Mouse (Mus musculus) forebrain, embryonic 13.5 days (tissue): Measurements from ENCODE around the gene Gm10392. TPM values are rescaled to one million over a fixed set of nuclear protein-coding genes. Genes with fewer than 3 reads are reported as not detected.

ENCODE experiments used
- ATAC-seq: fragments of 200-750 bp; cut with Nextera tagmentation; 2 replicates; pipeline ENCODE4 v1.8.0; 2017
- H3K27ac ChIP-seq: fragments of 300-500 bp; sonication (generic); 2 replicates; pipeline ENCODE4 v1.5.1; 2015; ENCODE audit warnings: inconsistent platforms, mild to moderate bottlenecking, moderate library complexity
- H3K27me3 ChIP-seq: fragments of 300-500 bp; sonication (generic); 2 replicates; pipeline ENCODE4 v1.6.1; 2015; ENCODE audit warnings: mild to moderate bottlenecking, inconsistent platforms
- H3K36me3 ChIP-seq: fragments of 300-500 bp; sonication (generic); 2 replicates; pipeline ENCODE4 v1.6.1; 2015; ENCODE audit warnings: mild to moderate bottlenecking, inconsistent platforms; ENCODE audit not compliant: poor library complexity, severe bottlenecking
- H3K4me1 ChIP-seq: fragments of 300-500 bp; sonication (generic); 2 replicates; pipeline ENCODE4 v1.6.1; 2015; ENCODE audit warnings: inconsistent platforms
- H3K4me2 ChIP-seq: fragments of 300-500 bp; sonication (generic); 2 replicates; pipeline ENCODE4 v1.6.1; 2015; ENCODE audit warnings: inconsistent platforms, mild to moderate bottlenecking, moderate library complexity
- H3K4me3 ChIP-seq: fragments of 300-500 bp; sonication (generic); 2 replicates; pipeline ENCODE4 v1.5.1; 2015; ENCODE audit warnings: mild to moderate bottlenecking, inconsistent platforms
- H3K9ac ChIP-seq: fragments of 300-500 bp; sonication (generic); 2 replicates; pipeline ENCODE4 v1.6.1; 2015; ENCODE audit warnings: mild to moderate bottlenecking, inconsistent platforms
- H3K9me3 ChIP-seq: fragments of 300-500 bp; sonication (generic); replicated peaks from 2 replicates; pipeline ENCODE4 v1.6.1; 2016; ENCODE audit warnings: inconsistent platforms
- WGBS: fragments of 180-500 bp; shearing (Covaris S2); methylation state at CpG from one replicate; pipeline ENCODE4 v1.1.7; 2015; 5-methylcytosine and 5-hydroxymethylcytosine counted together
- polyA plus RNA-seq: library from polyadenylated mRNA; unstranded; fragments of >200 nt; fragmentation: Nextera tagmentation; extraction: Ambion mirVana; gene quantifications from 2 replicates; pipeline ENCODE4 v1.2.1, GENCODE M21; 2015

The Gm10392 gene
- polyA plus RNA-seq, 1 experiment from 2014 or later, result 0.12 TPM

DNA sequence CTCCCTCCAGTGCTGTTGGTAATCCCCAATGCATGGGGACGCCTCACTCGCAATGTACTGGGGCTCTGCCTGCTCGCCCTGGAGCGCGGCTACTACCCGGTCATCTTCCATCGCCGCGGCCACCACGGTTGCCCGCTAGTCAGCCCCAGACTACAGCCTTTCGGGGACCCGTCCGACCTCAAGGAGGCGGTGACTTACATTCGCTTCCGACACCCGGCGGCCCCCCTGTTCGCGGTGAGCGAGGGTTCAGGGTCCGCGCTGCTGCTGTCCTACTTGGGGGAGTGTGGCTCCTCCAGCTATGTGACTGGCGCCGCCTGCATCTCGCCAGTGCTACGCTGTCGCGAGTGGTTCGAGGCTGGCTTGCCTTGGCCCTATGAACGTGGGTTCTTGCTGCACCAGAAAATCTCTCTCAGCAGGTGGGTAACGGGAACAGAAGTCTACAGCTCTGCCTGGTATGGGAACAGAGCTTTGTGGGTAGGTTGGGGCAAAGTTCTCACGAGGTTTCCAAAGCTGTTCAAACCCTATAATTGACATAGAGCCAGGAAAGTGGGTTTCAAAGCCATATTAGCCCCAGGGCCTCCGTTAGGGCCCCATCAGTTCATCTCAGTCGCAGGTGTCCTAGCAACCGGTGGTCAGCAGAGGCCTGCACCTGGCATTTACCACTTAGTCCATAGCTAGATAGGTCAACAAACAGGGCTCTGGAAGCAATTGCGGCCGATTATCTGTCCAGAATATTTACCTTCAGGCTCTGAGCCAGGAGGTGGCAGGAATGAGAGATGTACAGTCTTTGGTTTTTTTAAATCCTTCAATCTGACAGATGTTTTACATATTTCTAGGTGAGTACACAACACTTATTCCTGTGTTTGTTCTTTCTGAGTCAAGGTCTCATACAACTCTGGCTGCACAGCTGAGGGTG lies 3.1 kb downstream of the Gm10392 start, which contains the start of gene Trp53i13:
Gene Trp53i13 (minus strand): TSS at position 344 of the 916 bp plus-strand sequence.
- H3K36me3 ChIP-seq, result no peaks in the 10 kb centered on the region
- ATAC-seq, result peak; percentile 22; the same call in 1 of the 2 replicates

DNA sequence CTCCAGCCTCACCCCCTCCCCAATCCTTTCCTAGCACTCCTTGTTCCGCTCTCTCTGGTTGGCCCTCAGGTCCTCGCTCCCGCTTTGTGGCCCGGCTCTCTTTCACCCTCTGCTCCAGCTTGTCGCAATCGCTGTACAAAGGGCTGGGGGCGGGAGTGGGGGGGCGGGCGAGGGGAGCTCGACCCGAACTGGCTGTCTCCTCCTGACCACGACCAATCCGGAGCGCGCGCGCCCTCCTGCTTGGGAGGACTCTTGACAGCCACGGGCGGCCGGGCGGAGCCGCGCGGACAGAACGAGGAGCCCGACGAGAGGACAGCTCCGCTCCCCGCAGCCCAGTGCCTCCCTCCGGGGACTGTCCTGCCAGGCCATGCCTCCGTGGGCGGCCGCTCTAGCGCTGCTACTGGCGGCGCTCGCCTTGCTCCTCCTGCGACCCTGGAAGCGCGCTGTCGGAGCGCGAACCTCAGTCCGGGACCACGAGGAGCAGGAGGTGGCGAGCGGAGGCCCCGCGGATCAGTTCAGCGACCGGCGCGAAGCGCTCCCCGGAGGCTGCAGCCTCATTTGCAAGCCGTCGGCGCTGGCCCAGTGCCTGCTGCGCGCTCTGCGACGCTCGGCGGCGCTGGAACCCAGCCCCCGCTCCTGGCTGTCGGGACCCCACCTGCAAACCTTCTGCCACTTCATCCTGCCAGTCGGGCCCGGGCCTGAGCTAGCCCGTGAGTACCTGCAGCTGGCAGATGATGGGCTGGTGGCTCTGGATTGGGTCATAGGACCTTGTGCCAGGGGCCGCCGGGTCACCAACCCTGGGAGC lies 4.0 kb downstream of the Gm10392 start, which contains the start of gene Abhd15:
Gene Abhd15 (plus strand): TSS at position 290 of the 805 bp plus-strand sequence.
- Histone ChIP-seq H3K4me2 (peak within 1 kb of the TSS; percentile 95), H3K27me3 (peaks cover 29% of the 10 kb centered on the region), H3K9ac (peak within 1 kb of the TSS; percentile 66), H3K27ac (no peak within 1 kb of the TSS; the same call in 1 of the 2 replicates), H3K4me3 (peak within 1 kb of the TSS; percentile 56), H3K9me3 (no peaks in the 10 kb centered on the region), H3K36me3 (no peaks in the 10 kb centered on the region), H3K4me1 (peaks cover 48% of the 10 kb centered on the region)
- WGBS, result 0% methylated on average over 68 of the region's 72 CpGs
- peak; percentile 56 for ATAC-seq

More for the DNA sequence above, 3.1 kb downstream of the Gm10392 start, which contains the start of gene Trp53i13:
- Histone ChIP-seq H3K9me3 (no peaks in the 10 kb centered on the region), H3K4me3 (peak within 1 kb of the TSS; percentile 50), H3K9ac (peak within 1 kb of the TSS; percentile 66), H3K4me1 (peaks cover 57% of the 10 kb centered on the region), H3K4me2 (peak within 1 kb of the TSS; percentile 95), H3K27me3 (peaks cover 29% of the 10 kb centered on the region), H3K27ac (no peak within 1 kb of the TSS)
- WGBS, result 7% methylated on average over 39 of the region's 39 CpGs

DNA sequence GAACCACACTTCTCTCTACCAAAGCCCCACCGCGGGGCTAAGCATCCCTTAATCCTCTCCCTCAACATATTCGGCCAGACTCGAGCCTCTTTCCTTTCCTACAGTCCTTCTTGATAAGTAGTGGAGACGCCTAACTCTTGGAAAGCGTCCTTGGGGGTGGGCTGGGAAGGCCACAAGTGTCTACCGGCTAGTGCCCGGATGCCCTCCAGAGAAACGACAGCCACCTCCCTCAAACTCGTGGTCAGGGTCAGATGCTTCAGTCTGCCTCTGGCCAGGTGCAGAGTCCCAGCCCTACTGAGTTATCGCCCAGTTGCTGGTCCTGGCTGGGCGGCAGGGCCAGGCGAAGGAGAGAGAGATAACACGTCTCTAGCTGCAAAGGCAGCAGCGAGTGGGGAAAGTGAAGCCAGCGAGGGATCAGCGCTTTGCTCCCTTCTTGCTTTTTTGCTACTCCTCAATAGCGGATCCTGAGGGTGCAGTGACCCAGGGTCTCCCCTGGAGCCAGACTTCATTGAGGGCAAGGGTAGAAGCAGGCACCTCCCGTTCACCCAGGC lies 4.6 kb downstream of the Gm10392 start:
- Histone ChIP-seq H3K9me3 (no peaks in the 10 kb centered on the region), H3K27ac (no peak overlapping the region; the same call in 1 of the 2 replicates), H3K36me3 (no peaks in the 10 kb centered on the region), H3K27me3 (peaks cover 29% of the 10 kb centered on the region), H3K4me1 (peaks cover 41% of the 10 kb centered on the region), H3K4me3 (peak overlapping the region; percentile 50), H3K9ac (peak overlapping the region; percentile 66), H3K4me2 (peak overlapping the region; percentile 95)
- ATAC-seq, result no peak
- WGBS, result 4% methylated on average over 19 of the region's 19 CpGs

DNA sequence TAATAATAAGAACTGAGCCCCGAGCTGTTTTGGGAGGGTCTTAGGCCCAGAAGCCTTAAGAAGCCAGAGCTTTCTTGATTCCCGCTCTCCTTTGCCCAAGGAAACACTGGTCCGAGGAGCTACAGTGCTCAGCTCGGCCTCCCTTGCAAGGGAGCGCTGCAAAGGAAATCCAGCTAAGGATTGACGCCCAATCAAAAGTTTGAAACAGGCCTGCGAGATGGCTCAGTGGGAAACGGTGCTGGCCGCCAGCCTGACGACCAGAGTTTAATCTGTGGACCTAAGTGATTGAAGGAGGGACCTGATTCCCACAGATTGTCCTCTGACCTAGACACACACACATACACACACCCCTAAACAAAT lies 5.2 kb downstream of the Gm10392 start:
- Histone ChIP-seq H3K9me3 (no peaks in the 10 kb centered on the region), H3K27ac (no peak overlapping the region), H3K4me2 (peak overlapping the region; percentile 95), H3K4me3 (peak overlapping the region; percentile 56), H3K27me3 (peaks cover 29% of the 10 kb centered on the region), H3K4me1 (peaks cover 41% of the 10 kb centered on the region), H3K9ac (peak overlapping the region; percentile 43; the same call in 1 of the 2 replicates), H3K36me3 (peaks cover 1% of the 10 kb centered on the region; the same call in 1 of the 2 replicates)
- ATAC-seq, result no peak
- 10% methylated on average over 10 of the region's 10 CpGs for WGBS

DNA sequence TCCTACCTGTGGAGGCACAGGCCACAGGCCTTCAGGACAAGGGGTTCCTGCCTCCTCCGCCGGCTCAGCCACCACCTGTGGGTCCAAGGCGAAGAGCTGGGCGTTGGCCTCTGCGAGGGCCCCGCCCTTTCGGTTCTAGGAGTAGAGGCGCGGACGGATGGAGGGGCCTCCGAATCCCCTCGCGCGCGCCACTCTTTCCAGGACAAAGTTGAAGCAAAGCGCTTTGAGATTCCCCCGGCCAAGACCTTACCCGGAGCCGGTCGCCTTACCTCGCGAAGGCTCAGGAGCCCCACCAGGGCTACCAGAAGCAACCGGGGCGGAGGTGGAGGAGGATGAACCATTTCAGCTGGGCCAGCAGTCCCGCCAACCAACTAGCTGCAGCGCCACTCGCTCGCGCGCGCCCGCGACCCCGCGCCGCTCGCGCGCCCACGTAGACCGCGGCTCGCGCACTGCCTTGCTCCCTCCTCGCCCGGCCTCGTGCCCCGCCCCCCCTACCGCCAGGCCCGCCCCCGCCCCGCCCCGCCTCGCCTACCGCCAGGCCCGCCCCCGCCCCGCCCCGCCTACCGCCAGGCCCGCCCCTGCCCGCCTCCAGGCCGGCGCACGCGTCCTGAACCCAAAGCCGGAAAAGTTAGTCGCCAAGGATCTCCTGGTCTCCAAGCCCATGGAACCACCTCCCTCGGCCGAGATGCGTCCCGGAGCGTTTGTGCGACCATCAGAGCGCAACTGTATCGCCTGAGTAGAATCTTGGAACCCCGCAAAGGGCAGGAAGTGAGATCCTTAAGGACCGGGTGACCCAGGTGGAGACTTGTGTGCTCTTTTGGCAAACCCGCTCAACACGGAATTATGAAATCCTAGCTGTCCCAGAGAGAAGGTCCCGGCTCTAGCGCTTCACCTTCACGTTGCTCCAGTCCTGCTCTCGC lies 5.8 kb downstream of the Gm10392 start:
- Histone ChIP-seq H3K4me2 (peak overlapping the region; percentile 95), H3K4me1 (peaks cover 46% of the 10 kb centered on the region), H3K9ac (peak overlapping the region; percentile 68), H3K4me3 (peak overlapping the region; percentile 56), H3K36me3 (peaks cover 6% of the 10 kb centered on the region; the same call in 1 of the 2 replicates), H3K9me3 (no peaks in the 10 kb centered on the region), H3K27me3 (peaks cover 29% of the 10 kb centered on the region), H3K27ac (no peak overlapping the region)
- peak; percentile 68 for ATAC-seq
- WGBS, result under 1% methylated on average over 47 of the region's 84 CpGs

DNA sequence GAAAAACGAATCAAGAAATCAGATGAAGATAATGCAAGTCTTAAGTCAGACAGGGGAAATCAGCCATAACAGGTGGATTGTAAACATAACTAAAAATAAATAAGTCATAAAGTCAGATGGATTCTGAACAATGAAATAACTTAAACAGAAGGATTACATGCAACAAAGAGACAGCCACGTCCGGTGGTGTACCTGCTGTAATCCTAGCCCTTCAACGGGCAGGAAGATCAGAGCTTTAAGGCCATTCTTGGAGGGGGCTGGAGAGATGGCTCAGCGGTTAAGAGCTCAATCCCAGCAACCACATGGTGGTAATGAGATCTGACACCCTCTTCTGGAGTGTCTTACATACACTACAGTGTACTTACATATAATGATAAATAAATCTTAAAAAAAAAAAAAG lies 7.7 kb downstream of the Gm10392 start:
- Histone ChIP-seq H3K4me3 (no peak overlapping the region), H3K4me2 (no peak overlapping the region), H3K9me3 (no peaks in the 10 kb centered on the region), H3K4me1 (peaks cover 47% of the 10 kb centered on the region), H3K9ac (no peak overlapping the region), H3K36me3 (peaks cover 21% of the 10 kb centered on the region), H3K27ac (no peak overlapping the region), H3K27me3 (peaks cover 19% of the 10 kb centered on the region)
- 86% methylated on average over 5 of the region's 5 CpGs for WGBS
- ATAC-seq, result no peak

DNA sequence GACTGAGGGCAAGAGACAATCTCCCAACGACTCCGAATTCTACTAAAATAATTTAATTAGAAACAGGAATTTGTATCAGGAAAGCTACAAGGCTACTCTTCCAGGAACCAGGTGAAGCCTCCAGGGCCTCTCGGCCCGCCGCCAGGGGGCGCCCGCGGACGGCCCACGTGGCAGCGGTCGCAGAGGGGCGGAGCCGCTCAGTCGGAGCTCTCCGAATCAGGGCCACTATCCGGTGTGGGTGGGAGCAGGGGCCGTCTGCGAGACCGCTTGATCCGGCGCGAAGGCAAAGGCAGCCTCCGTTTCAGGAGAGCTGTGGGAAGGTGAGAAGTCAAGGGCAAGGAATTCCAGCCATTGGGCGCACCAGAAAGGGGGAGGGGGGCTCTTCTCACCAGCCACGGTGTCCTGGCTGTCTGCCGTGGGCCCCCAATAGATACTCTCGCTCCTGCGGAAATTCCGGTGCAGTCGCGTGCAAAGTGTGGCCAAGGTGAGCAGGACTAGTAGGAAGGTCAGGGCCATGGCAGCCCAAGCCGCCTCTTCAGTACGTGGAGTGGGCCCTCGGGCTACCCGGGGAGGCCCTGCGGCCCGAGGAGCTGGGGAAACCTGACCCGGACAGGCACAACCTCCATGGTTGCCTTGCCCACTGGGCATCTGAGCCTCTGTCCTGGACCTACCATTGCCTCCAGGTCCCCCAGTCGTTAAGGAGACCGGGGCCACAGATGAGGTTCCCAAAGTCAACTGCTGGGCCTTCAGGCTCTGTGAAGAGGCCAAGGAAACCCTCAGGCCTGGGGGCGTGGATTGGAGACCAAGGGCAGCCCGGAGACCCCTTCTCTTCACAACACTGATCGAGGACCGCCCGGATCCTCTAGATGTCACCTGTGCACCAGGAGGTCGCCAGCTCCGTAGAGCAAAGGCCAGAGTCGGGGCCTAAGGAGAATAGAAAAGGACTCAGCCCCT lies 10.7 kb downstream of the Gm10392 start:
- H3K27ac ChIP-seq, result no peak overlapping the region
- H3K4me1 ChIP-seq, result peaks cover 17% of the 10 kb centered on the region
- peak overlapping the region; percentile 61 for H3K9ac ChIP-seq
- H3K4me2 ChIP-seq, result peak overlapping the region; percentile 67
- ATAC-seq, result peak; percentile 70
- 20% methylated on average over 49 of the region's 49 CpGs for WGBS
- H3K9me3 ChIP-seq, result no peaks in the 10 kb centered on the region
- peaks cover 51% of the 10 kb centered on the region for H3K36me3 ChIP-seq
- H3K4me3 ChIP-seq, result peak overlapping the region; percentile 34
- no peaks in the 10 kb centered on the region for H3K27me3 ChIP-seq

DNA sequence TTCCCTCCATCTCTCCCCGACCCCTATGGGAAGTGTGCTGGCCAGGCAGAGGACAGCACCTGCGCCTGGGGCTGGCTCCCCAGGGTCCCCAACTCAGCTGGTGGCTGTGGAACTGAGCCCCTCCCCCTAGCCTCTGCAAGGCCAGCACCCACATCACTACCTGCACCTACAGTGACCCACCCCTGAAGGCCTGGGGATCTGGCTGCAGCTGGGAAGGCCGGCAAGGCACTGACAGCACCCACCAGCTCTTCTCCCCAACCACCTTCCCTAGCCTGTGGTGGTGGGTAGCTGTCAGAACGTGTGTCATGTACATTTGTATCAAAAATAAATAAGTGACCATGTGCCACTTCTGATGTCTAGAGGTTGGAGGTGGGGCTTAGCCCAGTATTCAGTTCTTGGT lies 11.6 kb downstream of the Gm10392 start:
- H3K4me3 ChIP-seq, result no peak overlapping the region
- H3K36me3 ChIP-seq, result peaks cover 60% of the 10 kb centered on the region
- 76% methylated on average over 4 of the region's 4 CpGs for WGBS
- H3K27ac ChIP-seq, result peak overlapping the region; percentile 14; the same call in 1 of the 2 replicates
- H3K4me1 ChIP-seq, result peaks cover 13% of the 10 kb centered on the region
- no peak overlapping the region for H3K9ac ChIP-seq
- ATAC-seq, result peak; percentile 12
- no peaks in the 10 kb centered on the region for H3K27me3 ChIP-seq
- H3K9me3 ChIP-seq, result no peaks in the 10 kb centered on the region
- H3K4me2 ChIP-seq, result no peak overlapping the region

DNA sequence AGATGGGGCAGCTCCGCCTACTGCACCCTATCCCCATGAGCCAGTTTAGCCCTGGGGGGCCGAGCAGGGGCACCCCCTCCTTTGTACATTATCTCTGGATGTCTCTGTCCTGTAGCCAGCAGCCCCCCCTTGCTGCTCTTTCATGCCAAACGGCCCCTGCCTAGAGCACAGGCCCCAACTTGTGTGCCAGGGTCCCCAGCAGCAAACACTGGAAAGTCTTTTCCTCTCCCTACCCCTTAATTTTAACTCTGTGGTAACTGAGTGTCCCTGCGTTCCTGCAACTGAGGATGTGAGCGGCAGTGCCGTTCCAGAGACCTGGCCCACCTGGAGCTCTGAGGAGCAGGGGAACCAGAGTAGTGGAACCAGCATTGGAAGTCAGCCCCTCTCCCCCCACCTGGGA lies 12.1 kb downstream of the Gm10392 start:
- H3K4me2 ChIP-seq, result no peak overlapping the region
- peaks cover 9% of the 10 kb centered on the region for H3K4me1 ChIP-seq
- peaks cover 65% of the 10 kb centered on the region for H3K36me3 ChIP-seq
- ATAC-seq, result no peak
- H3K9ac ChIP-seq, result no peak overlapping the region
- H3K4me3 ChIP-seq, result no peak overlapping the region
- H3K27ac ChIP-seq, result no peak overlapping the region
- no peaks in the 10 kb centered on the region for H3K9me3 ChIP-seq
- H3K27me3 ChIP-seq, result no peaks in the 10 kb centered on the region
- 84% methylated on average over 6 of the region's 6 CpGs for WGBS

DNA sequence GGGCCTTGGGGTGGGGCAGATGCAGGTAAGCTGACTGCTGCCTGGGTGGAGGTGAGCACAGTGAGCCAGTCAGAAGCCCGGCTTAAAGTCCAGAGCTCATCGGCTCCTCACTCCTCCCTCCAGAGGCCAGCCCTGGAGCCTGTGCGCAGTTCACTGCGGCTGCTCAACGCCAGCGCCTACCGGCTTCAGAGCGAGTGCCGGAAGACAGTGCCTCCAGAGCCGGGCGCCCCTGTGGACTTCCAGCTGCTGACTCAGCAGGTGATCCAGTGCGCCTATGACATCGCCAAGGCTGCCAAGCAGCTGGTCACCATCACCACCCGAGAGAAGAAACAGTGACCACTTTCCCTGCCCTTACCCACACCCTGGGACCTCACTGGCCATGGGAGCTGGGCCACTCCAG lies 12.7 kb downstream of the Gm10392 start:
- no peak overlapping the region for H3K9ac ChIP-seq
- H3K4me3 ChIP-seq, result no peak overlapping the region
- no peaks in the 10 kb centered on the region for H3K27me3 ChIP-seq
- 87% methylated on average over 13 of the region's 14 CpGs for WGBS
- no peak for ATAC-seq
- H3K36me3 ChIP-seq, result peaks cover 67% of the 10 kb centered on the region
- no peak overlapping the region for H3K4me2 ChIP-seq
- peaks cover 7% of the 10 kb centered on the region for H3K4me1 ChIP-seq
- H3K27ac ChIP-seq, result no peak overlapping the region
- H3K9me3 ChIP-seq, result no peaks in the 10 kb centered on the region
